Mouse (Mus musculus): ENCODE results near the gene Edn3.

The Edn3 gene

GRCm38 (mm10) chr2:174796998-174797397, 36.6 kb downstream of the Edn3 start:
- no peak for DNase-seq (ENCODE audit: low read depth)

- DNase-seq (ENCODE audit: low read depth), result no peak
These were observed 37.2 kb downstream of the Edn3 start for GRCm38 (mm10) chr2:174797495-174798068.

DNA sequence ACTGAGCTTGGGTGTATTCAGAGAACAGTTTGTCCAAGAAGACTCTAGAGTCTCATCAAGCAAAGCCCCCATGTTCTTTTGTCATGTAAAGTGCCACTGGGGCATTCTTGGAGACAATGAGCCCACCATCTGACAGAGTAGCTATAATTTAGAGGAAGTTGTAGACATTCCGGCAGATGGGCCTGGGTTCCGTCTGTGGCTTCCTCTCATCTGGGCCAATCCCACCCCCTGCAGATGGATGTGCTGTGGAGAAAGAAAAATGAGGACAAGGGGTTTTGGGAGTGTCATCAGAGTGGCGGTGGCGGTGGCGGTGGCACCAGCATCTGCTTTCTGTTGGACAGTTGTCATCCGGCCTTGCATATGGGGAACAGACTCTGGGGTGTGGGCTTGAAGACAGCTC, 42.0 kb downstream of the Edn3 start:
- DNase-seq (ENCODE audit: low read depth), result no peak

DNA sequence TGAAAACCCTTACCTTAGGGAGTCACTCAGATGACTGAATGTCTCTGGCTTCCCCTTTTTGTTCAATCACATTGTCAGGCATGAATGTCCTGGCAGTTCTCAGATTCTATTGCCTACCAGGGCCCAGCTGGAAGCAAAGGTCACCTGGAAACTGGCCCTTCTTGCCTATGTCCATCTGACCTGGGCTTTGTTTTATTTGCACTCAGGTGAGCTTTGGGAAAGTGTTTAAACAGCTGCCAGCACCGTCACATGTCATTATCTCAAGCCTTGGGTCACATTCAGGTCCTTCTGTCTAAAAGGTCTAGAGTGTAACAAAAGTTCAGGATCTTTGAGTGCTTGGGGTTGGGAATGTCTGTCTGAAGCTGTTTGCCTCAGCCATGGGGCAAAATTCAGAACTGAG, 43.2 kb downstream of the Edn3 start:
- DNase-seq (ENCODE audit: low read depth), result no peak

DNA sequence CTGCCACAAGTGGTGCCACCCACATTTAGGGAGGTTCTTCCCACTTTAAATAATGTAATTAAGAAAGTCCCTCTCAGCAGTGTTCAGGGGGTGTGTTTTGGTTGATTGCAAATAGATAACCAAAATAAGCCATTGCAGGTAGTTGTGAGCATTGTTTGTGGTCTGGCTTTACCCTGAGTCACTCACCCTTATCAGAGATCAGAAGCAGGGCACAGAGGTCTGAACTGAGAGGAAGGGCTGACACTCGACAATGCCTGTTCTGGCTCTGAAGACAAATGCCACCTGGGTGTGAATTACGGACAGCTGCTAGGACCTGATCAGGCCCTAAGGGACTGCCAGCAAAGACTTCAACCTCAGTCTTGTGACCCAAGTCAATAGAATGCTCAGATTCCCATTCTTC, 47.5 kb downstream of the Edn3 start:
- no peak for DNase-seq (ENCODE audit: low read depth)

GRCm38 (mm10) chr2:174809296-174809695, 48.9 kb downstream of the Edn3 start:
- no peak for DNase-seq (ENCODE audit: low read depth)

DNA sequence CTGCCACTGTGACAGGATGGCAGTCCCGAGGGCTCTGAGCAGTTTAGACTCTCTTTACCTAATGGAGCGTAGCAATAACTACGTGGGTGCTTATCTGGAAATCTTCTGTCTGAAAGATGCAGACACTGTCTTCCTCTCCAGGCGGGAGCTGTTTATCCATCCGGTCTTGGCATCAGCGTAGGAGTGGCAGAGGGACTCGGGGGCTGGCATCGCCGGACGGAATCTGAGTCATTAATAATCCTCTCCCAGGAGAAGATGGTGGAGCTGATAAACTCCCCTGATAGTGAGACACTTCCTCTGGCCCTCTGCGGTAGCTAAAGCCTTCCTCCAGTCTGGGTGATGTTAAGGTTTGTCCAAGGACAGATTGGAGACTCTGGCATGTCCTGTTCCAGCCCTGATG, 52.9 kb downstream of the Edn3 start:
- DNase-seq (ENCODE audit: low read depth), result no peak

DNA sequence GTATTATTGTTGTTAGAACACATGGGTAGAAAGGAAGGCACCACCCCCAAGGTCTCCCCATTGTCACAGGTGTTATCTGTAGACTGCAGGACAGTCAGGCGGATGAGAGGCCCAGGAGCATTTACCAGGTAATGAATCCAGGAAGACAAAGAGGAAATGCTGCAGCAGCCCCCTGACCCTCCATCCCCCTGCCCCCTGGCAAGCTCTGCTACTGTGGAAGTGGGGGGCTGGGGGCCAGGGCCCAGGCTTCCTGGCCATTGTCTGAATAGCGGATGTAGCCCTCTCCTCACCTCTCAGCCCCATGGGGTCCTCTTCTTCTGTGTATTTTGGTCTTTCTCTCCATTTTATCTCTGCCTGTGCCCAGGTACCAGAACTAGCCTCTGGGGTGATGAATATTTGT, 55.7 kb downstream of the Edn3 start:
- DNase-seq (ENCODE audit: low read depth), result no peak

- no peak for DNase-seq (ENCODE audit: low read depth)
These were observed 59.9 kb downstream of the Edn3 start for GRCm38 (mm10) chr2:174820286-174820685.

GRCm38 (mm10) chr2:174827829-174828228, 67.4 kb downstream of the Edn3 start:
- no peak for DNase-seq (ENCODE audit: low read depth)

DNA sequence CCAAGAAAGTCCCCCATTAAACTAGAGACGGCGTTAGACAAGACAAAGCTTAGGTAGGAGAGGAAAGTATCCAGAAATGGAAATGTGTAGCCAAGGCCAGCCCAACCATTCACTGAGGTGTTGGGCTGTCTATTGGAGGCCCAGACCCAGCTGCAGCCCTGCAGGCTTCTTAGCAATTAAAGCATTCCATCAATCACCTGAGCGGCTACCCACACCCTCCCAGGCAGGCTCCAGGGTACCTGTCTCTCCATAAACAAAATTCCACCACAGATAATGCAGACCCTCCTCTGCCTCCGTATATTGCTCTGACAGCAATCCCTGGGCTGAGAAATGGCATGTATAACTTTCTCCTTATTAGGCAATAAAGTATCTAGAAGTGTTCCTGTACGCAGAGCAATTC, 73.2 kb downstream of the Edn3 start:
- no peak for DNase-seq (ENCODE audit: low read depth)
